Mouse (Mus musculus) gastrocnemius, adult 18-20 months (tissue): ENCODE results near the gene 2310034C09Rik. TPM values are rescaled to one million over a fixed set of nuclear protein-coding genes. Genes with fewer than 3 reads are reported as not detected.
"Not testable (repeated sequence)": the region's sequence is repeated elsewhere in the genome, so short reads cannot be mapped to it uniquely, and the experiment has no call there.

Experiments used
- DNase-seq: peaks from one replicate; pipeline ENCODE4 v3.0.0; 2021; ENCODE audit warnings: low spot score
- long read RNA-seq, 2 experiments: library from polyadenylated mRNA; stranded (forward); transcript quantifications; one replicate each; pipeline ENCODE4 v2.0.0; 2021
- total RNA-seq, 2 experiments: library from RNA; stranded (reverse); gene quantifications; 2 replicates each; pipeline ENCODE4 v1.2.3; 2021

2310034C09Rik gene
- not detected for total RNA-seq
- long read RNA-seq, experiment 1: 0 reads
- long read RNA-seq, experiment 2: 0 reads

GRCm38 (mm10) chr16:88758547-88758946 is at the start of gene 2310034C09Rik:
TSS of gene 2310034C09Rik (plus strand) at chr16:88758847.
- DNase-seq: not testable (repeated sequence)

GRCm38 (mm10) chr16:88710757-88711156 is 47.9 kb upstream of the 2310034C09Rik start:
- no peak for DNase-seq

- no peak for DNase-seq
Observed at GRCm38 (mm10) chr16:88711245-88711644, 47.4 kb upstream of the 2310034C09Rik start.

- DNase-seq: no peak
Observed at GRCm38 (mm10) chr16:88716549-88716948, 42.1 kb upstream of the 2310034C09Rik start.

- DNase-seq: no peak
Observed at GRCm38 (mm10) chr16:88720031-88720430, 38.6 kb upstream of the 2310034C09Rik start.

GRCm38 (mm10) chr16:88728812-88729275 is 29.8 kb upstream of the 2310034C09Rik start, which contains the start of gene Krtap13-1:
TSS of gene Krtap13-1 (plus strand) at chr16:88728862.
- DNase-seq: peak; percentile 17

- no peak for DNase-seq
Observed at GRCm38 (mm10) chr16:88735391-88735790, 23.3 kb upstream of the 2310034C09Rik start.

GRCm38 (mm10) chr16:88744750-88745340 is 13.8 kb upstream of the 2310034C09Rik start:
- no peak for DNase-seq

GRCm38 (mm10) chr16:88747943-88748342 is 10.7 kb upstream of the 2310034C09Rik start:
- DNase-seq: no peak

- not testable (repeated sequence) for DNase-seq
Observed at GRCm38 (mm10) chr16:88751535-88751934, 7.1 kb upstream of the 2310034C09Rik start, which contains the start of gene Krtap13. TSS of gene Krtap13 (minus strand) at chr16:88751635.

- DNase-seq: no peak
Observed at GRCm38 (mm10) chr16:88774106-88774505, 15.5 kb downstream of the 2310034C09Rik start, which contains the start of gene 2310057N15Rik. TSS of gene 2310057N15Rik (minus strand) at chr16:88774206.

- no peak for DNase-seq
Observed at GRCm38 (mm10) chr16:88777596-88777995, 18.9 kb downstream of the 2310034C09Rik start, which contains the start of gene Gm5965. TSS of gene Gm5965 (plus strand) at chr16:88777896.

- no peak for DNase-seq
Observed at GRCm38 (mm10) chr16:88786786-88787185, 28.1 kb downstream of the 2310034C09Rik start.

Other genes starting within 250 kb of the 2310034C09Rik start
- gene Cldn8, start 195.7 kb upstream of the 2310034C09Rik start, total RNA-seq: not detected
- not detected for gene Krtap24-1, start 146.6 kb upstream of the 2310034C09Rik start, total RNA-seq
- not detected for gene 2310079G19Rik, start 131.2 kb upstream of the 2310034C09Rik start, total RNA-seq
- gene Krtap26-1, start 111.1 kb upstream of the 2310034C09Rik start, total RNA-seq: not detected
- not detected for gene Krtap27-1, start 87.2 kb upstream of the 2310034C09Rik start, total RNA-seq
- not detected for gene 2310061N02Rik, start 50.9 kb upstream of the 2310034C09Rik start, total RNA-seq
- not detected for gene Krtap13-1, start 30.0 kb upstream of the 2310034C09Rik start, total RNA-seq
- gene Krtap13, start 7.2 kb upstream of the 2310034C09Rik start, total RNA-seq: not detected
- gene 2310057N15Rik, start 15.4 kb downstream of the 2310034C09Rik start, total RNA-seq: not detected
- gene Gm5965, start 19.0 kb downstream of the 2310034C09Rik start, total RNA-seq: not detected
- gene Gm20741, start 53.4 kb downstream of the 2310034C09Rik start, total RNA-seq: not detected
- gene Krtap15, start 61.4 kb downstream of the 2310034C09Rik start, total RNA-seq: under 1 TPM in 1 of 2 experiments, not detected in 1; 0.66 TPM
- gene Krtap14, start 67.3 kb downstream of the 2310034C09Rik start, total RNA-seq: not detected
- gene Krtap19-1, start 110.6 kb downstream of the 2310034C09Rik start, total RNA-seq: not detected
- gene Krtap19-2, start 115.4 kb downstream of the 2310034C09Rik start, total RNA-seq: not detected
- gene Krtap19-3, start 119.2 kb downstream of the 2310034C09Rik start, total RNA-seq: not detected
- gene Krtap19-4, start 126.2 kb downstream of the 2310034C09Rik start, total RNA-seq: not detected
- under 1 TPM in 1 of 2 experiments, not detected in 1; 0.53 TPM for gene Krtap19-5, start 137.6 kb downstream of the 2310034C09Rik start, total RNA-seq
- not detected for gene Krtap19-9b, start 173.4 kb downstream of the 2310034C09Rik start, total RNA-seq
- not detected for gene Krtap16-3, start 204.0 kb downstream of the 2310034C09Rik start, total RNA-seq